Mouse (Mus musculus) ES-E14 (cell line): ENCODE data around the gene Coq8a. TPM values are rescaled to one million over a fixed set of nuclear protein-coding genes. Genes with fewer than 3 reads are reported as not detected.

Source experiments
- DNase-seq: peaks from one replicate; pipeline ENCODE4 v3.0.0-alpha.2; 2013; ENCODE audit warnings: low read depth, low spot score
- H3K27ac ChIP-seq: 2 replicates; pipeline ENCODE4 v1.5.1; 2012; ENCODE audit warnings: low read depth, mild to moderate bottlenecking, low read length, moderate library complexity, mixed read lengths; ENCODE audit not compliant: poor library complexity, insufficient read depth, severe bottlenecking
- H3K36me3 ChIP-seq: 2 replicates; pipeline ENCODE4 v1.6.1; 2012; ENCODE audit warnings: mild to moderate bottlenecking, low read length, moderate library complexity, mixed read lengths; ENCODE audit not compliant: control insufficient read depth, poor library complexity, insufficient read depth, severe bottlenecking
- H3K4me1 ChIP-seq, 2 experiments: fragments of 150-350 bp in 1 of 2; sonication (generic) in 1 of 2; 2 replicates each; pipeline ENCODE4 v1.6.1; 2012; ENCODE audit warnings: low read length in 2 of 2, mild to moderate bottlenecking in 1 of 2, mixed read lengths in 1 of 2; ENCODE audit not compliant: control insufficient read depth in 2 of 2, insufficient read depth in 2 of 2, poor library complexity in 1 of 2
- H3K4me3 ChIP-seq, 2 experiments: fragments of 150-350 bp in 1 of 2; sonication (generic) in 1 of 2; 2 replicates each; pipeline ENCODE4 v1.5.1; 2012; ENCODE audit warnings: low read length in 2 of 2, low read depth in 1 of 2, mild to moderate bottlenecking in 1 of 2, mixed read lengths in 1 of 2; ENCODE audit not compliant: insufficient read depth in 1 of 2, poor library complexity in 1 of 2, severe bottlenecking in 1 of 2
- H3K9ac ChIP-seq: 2 replicates; pipeline ENCODE4 v1.6.1; 2012; ENCODE audit warnings: low read depth, mild to moderate bottlenecking, low read length, mixed read lengths; ENCODE audit not compliant: poor library complexity, insufficient read depth, severe bottlenecking
- H3K9me3 ChIP-seq: fragments of 150-350 bp; sonication (generic); 2 replicates; pipeline ENCODE4 v1.6.1; 2012; ENCODE audit warnings: low read depth, mild to moderate bottlenecking, low read length; ENCODE audit not compliant: control insufficient read depth, insufficient read depth
- CHD2 ChIP-seq: IDR thresholded peaks from 2 replicates; pipeline ENCODE4 v1.6.1; 2014; ENCODE audit warnings: mild to moderate bottlenecking, low read depth, low read length, inconsistent platforms
- HCFC1 ChIP-seq: IDR thresholded peaks from 2 replicates; pipeline ENCODE4 v1.6.1; 2012; ENCODE audit warnings: low read length, inconsistent platforms, borderline replicate concordance; ENCODE audit not compliant: insufficient read depth
- MAFK ChIP-seq: IDR thresholded peaks from 2 replicates; pipeline ENCODE4 v1.6.1; 2014; ENCODE audit warnings: mild to moderate bottlenecking, low read depth, low read length, inconsistent platforms; ENCODE audit not compliant: insufficient read depth
- ZC3H11A ChIP-seq: IDR thresholded peaks from 2 replicates; pipeline ENCODE4 v1.6.1; 2012; ENCODE audit warnings: low read depth, mild to moderate bottlenecking, inconsistent platforms, low read length, borderline replicate concordance
- ZNF384 ChIP-seq: IDR thresholded peaks from 2 replicates; pipeline ENCODE4 v1.6.1; 2012; ENCODE audit warnings: low read depth, low read length, inconsistent platforms
- in situ Hi-C, 2 experiments: fragments of 600-800 bp; cut with MboI; formaldehyde crosslinking; loops; one replicate each; pipeline ENCODE4 v1.15.1; 2025; ENCODE audit warnings: low sequenced_read_pairs in 2 of 2, inconsistent platforms in 1 of 2; ENCODE audit not compliant: unreplicated experiment in 2 of 2
- total RNA-seq: library from RNA; depleted of rRNA; stranded (reverse); fragments of 300-350 nt; gene quantifications from 2 replicates; pipeline ENCODE4 v1.2.3, GENCODE M21; 2012; rRNA removed

Gene Coq8a
- total RNA-seq, result 8.3 and 20.5 TPM in 2 replicates

DNA sequence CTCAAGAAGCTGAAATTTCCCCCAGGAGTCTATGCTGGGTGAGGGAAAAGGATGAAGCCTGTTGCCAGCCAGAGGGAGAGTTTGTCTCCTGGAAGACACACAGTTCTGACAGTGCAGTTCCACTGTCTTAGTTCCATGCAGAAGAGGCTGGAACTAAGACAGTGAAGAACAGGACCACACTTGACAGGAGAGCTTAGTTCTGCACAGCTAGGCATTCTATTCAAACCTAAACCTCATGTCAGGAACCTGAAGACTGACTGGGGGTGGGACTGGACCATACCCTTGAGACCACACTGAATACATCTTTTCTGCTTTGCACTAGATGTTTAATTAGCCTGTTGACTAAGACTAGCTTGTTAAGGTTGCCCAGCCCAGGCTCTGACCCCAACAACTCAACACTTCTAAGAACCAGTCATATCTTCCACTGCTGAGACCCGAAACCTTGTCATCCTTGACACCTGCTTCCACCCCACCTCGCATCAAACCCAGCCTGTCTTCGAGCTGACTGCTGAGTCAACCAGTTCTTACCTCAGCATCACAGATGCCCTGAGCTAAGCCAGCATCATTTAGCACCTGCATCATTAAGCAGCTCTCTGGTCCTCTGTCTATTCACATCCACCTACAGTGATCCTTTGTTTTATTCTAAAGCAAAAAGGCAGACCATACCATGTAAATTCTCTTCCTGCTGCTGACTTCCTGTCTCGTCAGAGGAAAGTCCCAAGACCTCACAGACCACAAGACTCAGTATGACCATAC is at the start of gene Coq8a:
TSS of gene Coq8a (minus strand) at position 644 of the 756 bp plus-strand sequence.
- no peak for DNase-seq
- TF ChIP-seq ZNF384 (no peak), HCFC1 (no peak), ZC3H11A (no peak), CHD2 (no peak), MAFK (no peak)
- H3K9ac ChIP-seq, result no peak within 1 kb of the TSS
- H3K4me3 ChIP-seq, result no peak within 1 kb of the TSS
- H3K27ac ChIP-seq, result no peak within 1 kb of the TSS
- H3K4me1 ChIP-seq, result peaks cover 0 to 7% of the 10 kb centered on the region in 2 experiments; a peak in 1 of 4 replicates
- no peaks in the 10 kb centered on the region for H3K9me3 ChIP-seq
- in situ Hi-C loops, result no loop called here
- no peaks in the 10 kb centered on the region for H3K36me3 ChIP-seq

DNA sequence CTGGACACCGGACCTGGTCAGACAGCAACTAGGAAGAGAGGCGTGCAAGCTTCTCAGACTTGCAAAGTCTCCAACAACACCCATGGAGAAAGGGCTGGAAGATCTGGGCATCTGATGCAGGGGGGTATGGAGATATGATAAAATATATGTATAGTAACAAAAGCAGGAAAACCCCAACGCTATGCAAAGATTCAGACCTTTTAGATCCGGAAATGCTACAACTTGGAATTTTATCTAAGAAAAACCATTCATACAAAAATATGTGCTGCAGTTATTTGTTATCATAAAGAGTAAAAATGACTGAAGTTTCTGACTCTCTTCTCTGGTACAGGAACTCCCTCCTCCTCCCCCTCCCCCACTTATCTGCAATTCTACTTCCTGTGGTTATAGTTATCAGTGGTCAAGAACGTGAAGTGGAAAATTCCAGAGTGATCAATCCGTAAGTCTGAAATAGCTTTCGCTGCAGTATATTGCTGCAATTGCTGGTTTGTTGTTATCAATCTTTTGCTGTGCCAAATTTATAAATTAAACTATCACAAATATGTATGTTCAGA is 49.3 kb upstream of the Coq8a start:
- no peak for TF ChIP-seq HCFC1
- no peak for TF ChIP-seq CHD2
- in situ Hi-C loops, result no loop called here
- H3K27ac ChIP-seq, result no peak overlapping the region
- H3K36me3 ChIP-seq, result no peaks in the 10 kb centered on the region
- no peak overlapping the region for H3K4me3 ChIP-seq
- H3K4me1 ChIP-seq, result peaks cover 7% of the 10 kb centered on the region in 2 experiments; a peak in 3 of 4 replicates
- DNase-seq, result no peak
- H3K9me3 ChIP-seq, result no peaks in the 10 kb centered on the region
- H3K9ac ChIP-seq, result no peak overlapping the region

DNA sequence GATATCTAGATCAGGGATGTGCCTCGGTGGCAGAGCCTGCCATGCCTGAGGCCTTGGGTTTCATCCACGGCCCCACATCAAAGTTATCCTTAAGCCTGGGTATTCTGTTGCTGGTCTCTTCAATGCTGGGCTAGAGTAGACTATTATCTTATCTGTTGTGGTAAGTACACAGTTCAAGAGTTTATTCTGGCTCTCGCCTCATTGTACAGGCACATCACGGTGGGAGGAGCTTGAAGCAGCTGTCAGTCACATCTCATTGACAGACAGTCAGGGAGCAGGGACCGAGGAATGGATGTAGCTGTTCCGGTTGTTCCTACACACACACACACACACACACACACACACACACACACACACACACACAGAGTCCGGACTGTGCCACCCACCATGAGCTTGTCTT is 48.5 kb upstream of the Coq8a start:
- Histone ChIP-seq H3K27ac (no peak overlapping the region), H3K36me3 (no peaks in the 10 kb centered on the region), H3K9ac (no peak overlapping the region), H3K9me3 (no peaks in the 10 kb centered on the region), H3K4me3 (no peak overlapping the region), H3K4me1 (peaks cover 7% of the 10 kb centered on the region in 2 experiments; a peak in 3 of 4 replicates)
- TF ChIP-seq HCFC1 (no peak), MAFK (no peak)
- in situ Hi-C loops, result no loop called here
- no peak for DNase-seq

DNA sequence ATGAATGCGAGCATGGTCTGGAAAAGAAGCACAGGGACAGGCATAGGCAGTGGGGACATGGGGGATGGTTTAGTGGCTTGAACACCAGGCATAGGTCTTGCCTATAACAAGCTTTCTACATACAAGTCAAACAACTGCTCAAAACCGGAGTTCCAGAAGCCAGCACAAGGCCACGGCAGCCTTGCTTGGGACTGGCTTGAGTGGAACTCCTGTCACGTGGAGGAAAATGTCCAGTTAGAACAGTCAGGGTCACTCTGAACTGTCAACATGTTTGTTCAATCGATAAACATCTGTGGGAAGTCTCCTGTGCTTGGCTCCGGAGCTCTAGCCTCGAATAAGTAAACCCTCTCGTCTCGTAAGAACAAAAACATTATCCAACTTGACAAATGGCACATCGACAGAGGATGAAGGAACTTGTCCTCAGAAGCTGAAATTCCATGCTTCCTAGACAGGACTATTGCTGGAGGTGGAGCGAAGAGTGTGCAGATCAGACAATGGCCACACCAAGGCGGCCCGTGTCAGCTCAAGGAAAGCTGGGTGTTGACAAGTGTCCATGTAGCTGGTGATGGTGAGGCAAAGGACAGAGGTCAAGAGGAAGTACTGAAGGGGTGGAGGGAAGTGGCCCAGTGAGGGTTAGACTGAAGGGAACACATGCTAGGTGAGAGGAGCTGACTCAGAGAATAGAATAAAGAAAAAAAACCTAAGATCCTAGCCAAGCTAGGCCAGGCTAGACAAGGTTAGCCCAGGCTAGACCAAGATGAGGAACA is 46.5 kb upstream of the Coq8a start:
- Histone ChIP-seq H3K9me3 (no peaks in the 10 kb centered on the region), H3K36me3 (no peaks in the 10 kb centered on the region), H3K9ac (no peak overlapping the region), H3K4me3 (no peak overlapping the region), H3K4me1 (peaks cover 3 to 4% of the 10 kb centered on the region in 2 experiments; a peak in 3 of 4 replicates), H3K27ac (no peak overlapping the region; the same call in 1 of the 2 replicates)
- no peak for DNase-seq
- in situ Hi-C loops, result no loop called here
- TF ChIP-seq HCFC1 (no peak), ZC3H11A (no peak), ZNF384 (no peak), MAFK (no peak), CHD2 (no peak)

DNA sequence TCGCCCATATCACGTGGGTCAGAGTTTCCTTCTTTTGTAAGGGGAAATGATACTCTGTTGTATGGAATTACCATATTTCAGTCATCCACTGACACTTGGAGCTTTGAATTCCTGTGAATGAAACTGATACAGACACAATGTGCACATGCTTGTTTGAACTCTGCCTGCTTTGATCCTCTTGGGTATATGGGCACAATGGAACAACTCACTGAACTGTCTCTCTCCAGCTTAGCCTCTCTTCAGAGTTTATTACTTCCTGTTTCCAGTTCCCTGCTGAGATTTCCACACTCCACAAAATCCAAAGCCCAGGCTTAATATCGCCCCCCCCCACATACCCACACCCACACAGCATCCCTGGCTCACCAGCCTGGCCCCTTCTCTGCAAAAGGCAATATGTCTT is 32.3 kb upstream of the Coq8a start:
- in situ Hi-C loops, result no loop called here

More for the DNA sequence above, 32.3 kb upstream of the Coq8a start:
- TF ChIP-seq CHD2 (no peak), ZC3H11A (no peak), HCFC1 (no peak), ZNF384 (no peak), MAFK (no peak)
- Histone ChIP-seq H3K4me1 (peaks cover 0 to 4% of the 10 kb centered on the region in 2 experiments; a peak in 2 of 4 replicates), H3K4me3 (no peak overlapping the region), H3K36me3 (no peaks in the 10 kb centered on the region), H3K27ac (no peak overlapping the region), H3K9ac (no peak overlapping the region), H3K9me3 (no peaks in the 10 kb centered on the region)
- no peak for DNase-seq
